Mouse (Mus musculus): ENCODE measurements around the gene Pym1.
"Not testable (repeated sequence)": the region's sequence is repeated elsewhere in the genome, so short reads cannot be mapped to it uniquely, and the experiment has no call there.

Pym1 gene

DNA sequence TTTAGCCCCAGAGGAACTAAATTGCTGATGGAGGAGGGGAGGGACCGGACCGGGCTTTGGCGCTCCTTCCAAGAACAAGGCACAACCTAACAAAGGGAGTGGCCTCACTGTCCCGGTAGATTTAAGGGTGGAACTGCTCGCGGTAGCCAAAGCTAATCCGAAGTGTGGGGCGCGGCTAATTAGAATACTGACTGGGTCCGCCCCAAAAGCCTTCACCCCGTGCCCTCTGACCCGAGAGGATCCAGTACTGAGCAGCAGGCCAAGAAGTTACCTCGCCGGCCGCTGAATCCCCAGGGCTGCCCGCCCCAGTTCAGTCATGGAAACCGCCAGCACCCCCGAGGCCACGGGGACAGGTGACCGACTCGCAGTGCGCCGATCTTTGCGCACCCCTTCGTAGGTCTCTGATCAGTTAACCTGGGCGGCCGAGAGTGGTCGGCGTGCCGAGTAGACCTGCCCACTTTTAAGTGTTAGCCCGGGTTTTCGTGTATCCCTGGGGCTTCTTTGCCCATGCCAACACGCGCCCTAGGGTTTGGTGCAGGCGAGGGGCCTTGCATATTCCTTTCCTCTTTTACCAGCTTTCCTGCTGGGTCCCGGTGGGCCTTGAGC is at the start of gene Pym1:
Gene Pym1, plus strand, starts transcription at position 244 of the 606 bp plus-strand sequence.
- peak; percentile 82 for DNase-seq (ENCODE audit: extremely low read depth, insufficient read length, low spot score)

GRCm38 (mm10) chr10:128699006-128699405 is 48.7 kb upstream of the Pym1 start:
- DNase-seq (ENCODE audit: extremely low read depth, insufficient read length, low spot score) = no peak

DNA sequence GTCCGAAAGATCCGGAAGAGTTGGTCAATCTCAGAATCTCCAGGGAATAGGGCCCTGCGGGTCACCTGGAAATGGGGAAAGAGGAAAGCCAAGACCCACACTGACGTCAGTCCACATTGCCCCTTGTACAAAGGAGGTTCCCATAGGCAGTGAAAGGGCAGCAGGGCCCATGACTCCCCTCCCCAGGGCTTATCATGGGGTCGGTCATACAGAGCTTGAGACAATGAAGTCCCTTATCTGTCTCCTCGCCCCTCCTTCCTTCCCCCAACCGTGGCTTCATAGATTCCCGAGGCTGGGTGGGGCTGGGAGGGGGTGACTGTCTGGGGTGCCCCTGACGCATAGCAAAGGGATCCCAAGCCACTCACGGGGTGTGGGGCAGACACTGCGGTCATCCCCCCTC is 48.1 kb upstream of the Pym1 start:
- no peak for DNase-seq (ENCODE audit: extremely low read depth, insufficient read length, low spot score)

GRCm38 (mm10) chr10:128700712-128701111 is 47.0 kb upstream of the Pym1 start:
- no peak for DNase-seq (ENCODE audit: extremely low read depth, insufficient read length, low spot score)

GRCm38 (mm10) chr10:128702328-128703007 is 45.2 kb upstream of the Pym1 start:
- DNase-seq (ENCODE audit: extremely low read depth, insufficient read length, low spot score) = no peak

GRCm38 (mm10) chr10:128703895-128704294 is 43.8 kb upstream of the Pym1 start, which contains the start of gene Pmel:
TSS of gene Pmel (plus strand) at chr10:128704195.
- no peak for DNase-seq (ENCODE audit: extremely low read depth, insufficient read length, low spot score)

GRCm38 (mm10) chr10:128704491-128705316 is 43.0 kb upstream of the Pym1 start, which contains the start of gene Cdk2:
TSS of gene Cdk2 (minus strand) at chr10:128705031.
- peak; percentile 95 for DNase-seq (ENCODE audit: extremely low read depth, insufficient read length, low spot score)

DNA sequence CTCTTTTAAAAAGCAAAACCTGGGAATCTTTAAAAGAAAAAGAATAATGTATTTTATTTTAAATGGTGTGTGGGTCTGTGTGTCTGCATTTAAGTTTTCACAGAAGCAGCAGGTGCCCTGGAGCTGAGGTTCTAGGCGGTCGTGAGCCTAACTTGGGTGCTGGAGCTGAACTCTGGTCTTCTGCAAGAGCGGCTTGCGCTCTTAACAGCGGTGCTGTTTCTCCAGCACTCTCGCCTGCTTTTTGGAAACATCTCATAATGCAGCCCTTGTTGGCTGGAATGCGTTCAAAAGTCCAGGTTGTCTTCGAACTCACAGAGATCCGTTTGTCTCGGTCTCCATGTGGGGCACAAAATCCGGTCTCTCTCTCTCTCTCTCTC is 42.4 kb upstream of the Pym1 start:
- DNase-seq (ENCODE audit: extremely low read depth, insufficient read length, low spot score) = no peak

GRCm38 (mm10) chr10:128711318-128711717 is 36.4 kb upstream of the Pym1 start:
- DNase-seq (ENCODE audit: extremely low read depth, insufficient read length, low spot score) = not testable (repeated sequence)

- no peak for DNase-seq (ENCODE audit: extremely low read depth, insufficient read length, low spot score)
These were observed 31.8 kb upstream of the Pym1 start for GRCm38 (mm10) chr10:128715559-128716537.

- DNase-seq (ENCODE audit: extremely low read depth, insufficient read length, low spot score) = not testable (repeated sequence)
These were observed 22.2 kb upstream of the Pym1 start for GRCm38 (mm10) chr10:128725466-128725865.

DNA sequence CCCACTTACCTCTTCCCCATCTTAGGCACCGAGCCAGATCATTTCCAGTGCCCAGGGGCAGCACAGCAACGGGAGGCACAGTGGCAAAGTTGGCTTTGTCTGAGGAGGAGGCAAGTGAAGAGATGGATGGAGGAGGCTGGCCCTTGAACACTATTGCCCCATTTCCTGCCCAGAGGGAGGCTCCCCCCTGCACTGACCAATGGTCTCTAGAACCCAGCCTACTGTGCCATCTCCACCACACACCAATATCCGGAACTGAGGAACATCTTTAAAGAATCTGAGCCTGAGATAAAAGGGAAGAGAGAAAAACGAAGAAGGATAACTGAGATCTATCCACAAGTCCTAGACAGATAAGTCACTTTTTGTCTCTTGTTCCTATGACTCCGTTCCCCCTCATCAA is 19.6 kb upstream of the Pym1 start:
- no peak for DNase-seq (ENCODE audit: extremely low read depth, insufficient read length, low spot score)

GRCm38 (mm10) chr10:128731002-128731433 is 16.7 kb upstream of the Pym1 start:
- peak; percentile 46 for DNase-seq (ENCODE audit: extremely low read depth, insufficient read length, low spot score)

- DNase-seq (ENCODE audit: extremely low read depth, insufficient read length, low spot score) = no peak
These were observed 15.7 kb upstream of the Pym1 start for GRCm38 (mm10) chr10:128731992-128732391.

DNA sequence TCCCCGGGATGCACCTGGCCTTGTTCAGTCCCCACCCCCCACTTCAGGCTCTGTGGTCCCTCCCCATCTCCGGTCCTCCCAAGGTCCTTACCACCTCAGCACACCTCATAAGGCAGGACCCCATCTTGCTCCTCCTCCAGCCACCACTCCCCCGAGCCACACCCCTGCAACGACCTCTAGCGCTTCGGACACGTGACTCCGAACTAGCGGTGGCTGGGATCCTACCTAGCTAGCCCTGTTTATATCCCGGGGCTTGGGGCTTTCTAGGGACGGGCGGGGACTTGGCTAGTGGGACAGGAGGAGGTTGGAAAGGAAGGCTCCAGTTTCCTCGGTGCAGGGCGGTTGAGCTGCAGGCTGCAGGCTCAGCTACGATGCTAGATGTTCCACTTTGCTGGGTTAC is 10.3 kb upstream of the Pym1 start:
- DNase-seq (ENCODE audit: extremely low read depth, insufficient read length, low spot score) = peak; percentile 32

- DNase-seq (ENCODE audit: extremely low read depth, insufficient read length, low spot score) = no peak
These were observed 7.4 kb upstream of the Pym1 start for GRCm38 (mm10) chr10:128740296-128740695.

GRCm38 (mm10) chr10:128742616-128743015 is 5.1 kb upstream of the Pym1 start:
- no peak for DNase-seq (ENCODE audit: extremely low read depth, insufficient read length, low spot score)

DNA sequence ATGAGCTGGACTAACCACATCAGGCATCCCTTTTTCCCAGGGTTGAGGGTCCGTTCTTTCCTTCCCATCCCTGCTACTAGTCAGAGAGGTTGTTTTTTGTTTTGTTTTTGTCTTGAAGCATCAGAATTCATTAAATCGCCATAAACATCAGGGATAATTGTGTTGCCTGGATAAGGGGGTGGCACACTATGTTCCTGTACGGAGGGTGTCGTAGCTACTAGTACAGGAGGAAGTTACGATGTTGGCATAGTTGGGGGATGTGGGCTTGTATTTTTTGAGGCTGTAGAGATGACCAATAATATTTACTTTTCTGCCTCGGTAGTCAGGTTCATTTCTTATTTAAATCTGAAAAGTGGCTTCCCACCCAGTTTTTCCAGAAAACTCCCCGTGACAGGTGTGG is 4.5 kb upstream of the Pym1 start:
- no peak for DNase-seq (ENCODE audit: extremely low read depth, insufficient read length, low spot score)

GRCm38 (mm10) chr10:128743791-128744191 is 3.9 kb upstream of the Pym1 start:
- peak; percentile 57 for DNase-seq (ENCODE audit: extremely low read depth, insufficient read length, low spot score)

DNA sequence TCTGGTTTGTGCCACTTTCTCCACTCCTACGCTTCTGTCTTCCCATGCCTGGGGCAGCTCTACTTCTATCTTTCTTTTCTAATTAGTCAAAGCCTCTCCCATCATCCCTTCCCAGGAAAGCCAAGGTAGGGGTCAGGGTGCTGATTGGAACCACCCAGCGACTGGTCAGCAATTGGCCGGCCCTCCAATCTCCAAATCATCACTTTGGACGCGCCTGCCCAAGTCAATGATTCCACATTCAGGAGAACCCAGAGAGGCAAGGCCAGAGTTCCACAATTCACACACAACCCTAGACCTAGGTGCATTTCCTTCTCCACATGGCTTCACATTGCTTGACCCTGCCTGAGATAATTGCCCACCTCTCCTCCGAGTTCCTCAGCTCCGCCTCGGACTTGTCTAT is 3.5 kb upstream of the Pym1 start:
- no peak for DNase-seq (ENCODE audit: extremely low read depth, insufficient read length, low spot score)
